Mouse (Mus musculus): ENCODE measurements around the gene Tmc4. TPM values are rescaled to one million over a fixed set of nuclear protein-coding genes. Genes with fewer than 3 reads are reported as not detected.

Gene Tmc4
- polyA plus RNA-seq, 1 experiment from 2014 or later = 73.4 TPM

DNA sequence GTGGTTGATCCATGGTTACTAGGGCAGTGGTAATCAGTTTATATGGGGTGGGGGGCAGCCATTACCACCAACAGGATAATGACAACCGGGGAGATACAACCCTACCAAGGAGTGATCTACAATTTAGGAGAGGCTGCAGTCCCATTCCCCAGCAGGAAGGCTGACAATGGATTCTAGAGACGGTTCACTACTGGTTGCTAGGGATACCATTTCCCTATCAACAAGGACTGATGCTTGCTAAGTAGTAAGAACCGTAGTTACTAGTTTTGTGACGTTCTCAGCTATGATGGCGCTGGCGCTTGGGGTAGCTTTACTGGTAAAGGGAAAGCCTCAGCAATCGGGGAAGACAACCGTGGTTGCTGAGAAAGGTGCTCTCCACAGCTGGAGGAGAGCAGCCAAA, 7.3 kb upstream of the Tmc4 start:
- Histone ChIP-seq H3K4me1 (replicated peaks) (no peaks in the 10 kb centered on the region), H3K27ac (no peak overlapping the region), H3K36me3 (peaks cover 14% of the 10 kb centered on the region; the same call in 1 of the 2 replicates), H3K27me3 (replicated peaks) (no peaks in the 10 kb centered on the region), H3K4me2 (replicated peaks) (no peak overlapping the region), H3K9ac (no peak overlapping the region), H3K9me3 (no peaks in the 10 kb centered on the region), H3K4me3 (replicated peaks) (no peak overlapping the region)
- 89% methylated on average over 8 of the region's 8 CpGs for WGBS
- no peak for ATAC-seq

DNA sequence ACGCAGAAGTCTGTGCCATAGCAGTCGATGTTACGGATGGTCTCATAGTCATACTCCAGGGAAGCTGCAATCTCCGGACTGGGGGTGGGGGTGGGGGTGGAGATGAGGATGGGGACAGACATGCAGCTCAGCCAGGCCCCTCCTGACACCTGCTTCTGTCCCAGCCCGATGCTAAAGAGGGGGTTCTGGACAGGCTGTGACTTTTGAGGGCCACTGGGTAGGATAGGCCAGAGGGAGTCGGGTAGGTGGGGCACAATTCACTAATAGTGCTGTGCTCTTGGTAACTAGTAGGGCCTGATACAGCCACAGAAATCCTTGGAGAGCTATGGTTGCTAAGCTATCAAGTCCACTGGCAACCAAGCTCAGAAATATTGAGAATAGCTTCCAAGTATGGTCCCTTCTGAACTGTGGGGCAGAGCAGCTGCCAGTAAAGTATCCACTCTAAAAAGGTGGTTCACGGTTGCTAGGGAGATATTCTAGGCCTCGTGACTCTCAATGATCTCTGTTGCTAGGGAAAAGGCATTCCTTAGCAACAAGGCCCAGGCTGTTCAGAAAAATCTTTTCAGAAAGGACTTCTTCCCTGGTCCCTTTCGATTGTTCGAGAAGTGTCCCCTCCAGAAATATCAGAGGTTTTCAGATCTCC, 6.7 kb upstream of the Tmc4 start:
- Histone ChIP-seq H3K4me1 (replicated peaks) (no peaks in the 10 kb centered on the region), H3K4me3 (replicated peaks) (no peak overlapping the region), H3K4me2 (replicated peaks) (no peak overlapping the region), H3K27me3 (replicated peaks) (no peaks in the 10 kb centered on the region), H3K36me3 (peaks cover 14% of the 10 kb centered on the region; the same call in 1 of the 2 replicates), H3K27ac (no peak overlapping the region), H3K9me3 (no peaks in the 10 kb centered on the region), H3K9ac (no peak overlapping the region)
- ATAC-seq = no peak
- WGBS = 84% methylated on average over 10 of the region's 10 CpGs

DNA sequence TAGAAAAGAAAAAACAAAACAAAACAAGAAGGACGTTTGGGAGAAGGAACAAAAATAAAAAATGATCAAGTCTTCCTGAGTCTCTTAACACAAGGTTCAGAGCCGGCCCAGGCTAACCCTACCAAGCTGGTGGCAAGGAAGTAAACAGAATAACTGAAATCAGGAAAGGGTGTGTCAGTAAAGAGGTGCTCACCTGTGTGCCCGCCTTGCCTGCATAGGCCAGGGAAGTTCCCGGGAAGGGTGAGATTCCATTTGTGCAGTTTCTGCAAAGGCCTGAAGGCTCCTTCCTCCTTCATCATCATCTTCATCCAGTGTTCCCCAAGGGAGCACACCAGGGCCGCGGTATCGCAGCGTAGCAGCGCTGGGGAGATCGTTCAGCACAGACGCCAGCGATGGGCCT, 982 bp downstream of the Tmc4 start:
- peak; percentile 60 for ATAC-seq
- Histone ChIP-seq H3K4me2 (replicated peaks) (peak overlapping the region; percentile 55), H3K4me3 (replicated peaks) (peak overlapping the region; percentile 39), H3K9ac (peak overlapping the region; percentile 49), H3K4me1 (replicated peaks) (no peaks in the 10 kb centered on the region), H3K27me3 (replicated peaks) (no peaks in the 10 kb centered on the region), H3K9me3 (no peaks in the 10 kb centered on the region), H3K36me3 (0 out of 2 replicates have a peak, but pooled peaks cover 2% of the 10 kb centered on the region), H3K27ac (peak overlapping the region; percentile 62)
- 67% methylated on average over 12 of the region's 12 CpGs for WGBS

DNA sequence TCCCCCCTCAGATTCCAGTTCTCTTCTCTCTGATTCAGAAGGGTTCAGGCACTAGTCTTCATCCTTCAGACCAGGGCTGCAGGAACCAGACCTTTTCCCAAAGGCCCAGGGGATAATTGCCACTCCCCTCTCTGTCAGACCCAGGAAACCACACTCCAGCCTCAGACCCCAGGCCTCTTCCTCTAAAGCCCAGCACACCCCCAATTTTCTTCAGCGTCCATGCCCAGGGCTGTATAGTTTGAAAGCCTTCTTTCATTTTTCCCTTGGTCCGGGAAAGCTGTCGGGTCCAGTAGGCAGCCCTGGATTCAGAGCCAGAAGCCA, 2.2 kb downstream of the Tmc4 start:
- Histone ChIP-seq H3K27me3 (replicated peaks) (no peaks in the 10 kb centered on the region), H3K9ac (no peak overlapping the region), H3K9me3 (no peaks in the 10 kb centered on the region), H3K27ac (no peak overlapping the region), H3K4me2 (replicated peaks) (no peak overlapping the region), H3K4me3 (replicated peaks) (no peak overlapping the region), H3K4me1 (replicated peaks) (no peaks in the 10 kb centered on the region), H3K36me3 (peaks cover 8% of the 10 kb centered on the region)
- ATAC-seq = no peak
- WGBS = 79% methylated on average over 3 of the region's 3 CpGs

DNA sequence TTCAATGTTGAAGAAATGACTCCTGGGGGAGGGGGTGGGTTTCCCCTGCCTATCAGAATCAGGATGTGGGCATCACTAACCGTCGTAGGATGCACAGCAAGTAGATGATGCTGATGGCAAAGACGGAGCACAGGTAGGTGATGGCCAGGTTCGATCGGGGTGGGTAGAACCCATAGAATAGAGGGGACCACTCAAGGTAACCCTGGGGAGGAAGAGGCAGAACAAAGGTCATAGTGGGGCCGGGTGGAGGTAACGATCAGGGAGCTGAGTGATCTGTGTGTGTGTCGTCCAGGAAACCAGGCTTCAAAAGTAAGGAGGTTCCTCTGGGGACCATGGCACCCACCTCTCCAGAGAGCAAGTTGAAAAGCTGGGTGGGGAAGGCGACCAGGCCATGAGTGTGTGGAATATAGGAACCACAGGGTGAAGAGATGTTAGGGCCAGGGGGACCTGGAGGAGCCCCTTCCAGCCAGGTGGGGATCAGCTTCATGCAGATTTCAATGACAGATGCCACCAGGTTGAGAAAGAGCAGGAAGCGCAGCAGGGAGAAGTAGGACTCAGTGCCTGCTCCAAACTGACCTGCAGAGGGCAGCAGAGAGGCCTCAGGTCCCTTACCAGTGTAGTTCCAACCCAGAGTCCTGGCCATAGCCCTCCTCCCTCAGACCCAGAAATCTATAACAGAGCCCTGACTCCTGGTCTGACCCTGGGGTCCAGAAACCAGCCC, 2.7 kb downstream of the Tmc4 start:
- H3K4me2 ChIP-seq (replicated peaks) = no peak overlapping the region
- ATAC-seq = peak; percentile 65
- no peak overlapping the region for H3K27ac ChIP-seq
- H3K4me3 ChIP-seq (replicated peaks) = no peak overlapping the region
- no peaks in the 10 kb centered on the region for H3K9me3 ChIP-seq
- 69% methylated on average over 10 of the region's 10 CpGs for WGBS
- H3K36me3 ChIP-seq = peaks cover 8% of the 10 kb centered on the region
- no peaks in the 10 kb centered on the region for H3K27me3 ChIP-seq (replicated peaks)
- no peak overlapping the region for H3K9ac ChIP-seq
- no peaks in the 10 kb centered on the region for H3K4me1 ChIP-seq (replicated peaks)

DNA sequence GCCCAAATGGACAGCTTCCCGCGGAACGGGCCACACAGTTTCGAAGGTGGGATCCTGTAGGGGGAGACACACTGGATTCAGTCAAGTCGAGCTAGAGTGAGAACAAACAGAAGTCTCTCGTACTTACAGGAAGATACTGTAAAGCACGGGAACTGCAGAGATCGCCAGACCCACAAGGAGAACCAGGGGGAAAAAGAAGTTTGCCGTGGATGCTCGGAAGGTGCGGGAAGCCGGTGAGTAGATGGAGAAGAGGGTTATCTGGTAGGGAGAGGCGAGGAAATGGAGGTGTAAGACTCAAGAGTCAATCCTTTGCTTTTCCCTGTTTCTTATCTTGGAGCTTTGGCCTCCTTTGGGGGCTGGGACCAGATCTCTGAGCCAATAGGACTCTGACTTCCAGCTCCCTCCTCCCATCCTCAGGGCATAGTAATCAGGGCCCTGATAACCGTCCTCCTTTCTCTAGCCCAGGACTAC, 10.4 kb downstream of the Tmc4 start:
- Histone ChIP-seq H3K9me3 (no peaks in the 10 kb centered on the region), H3K27me3 (replicated peaks) (no peaks in the 10 kb centered on the region), H3K9ac (peak overlapping the region; percentile 16; the same call in 1 of the 2 replicates), H3K4me1 (replicated peaks) (peaks cover 19% of the 10 kb centered on the region), H3K4me3 (replicated peaks) (peak overlapping the region; percentile 17), H3K27ac (peak overlapping the region; percentile 51), H3K4me2 (replicated peaks) (peak overlapping the region; percentile 49), H3K36me3 (peaks cover 21% of the 10 kb centered on the region)
- peak; percentile 44 for ATAC-seq
- WGBS = 19% methylated on average over 14 of the region's 14 CpGs

DNA sequence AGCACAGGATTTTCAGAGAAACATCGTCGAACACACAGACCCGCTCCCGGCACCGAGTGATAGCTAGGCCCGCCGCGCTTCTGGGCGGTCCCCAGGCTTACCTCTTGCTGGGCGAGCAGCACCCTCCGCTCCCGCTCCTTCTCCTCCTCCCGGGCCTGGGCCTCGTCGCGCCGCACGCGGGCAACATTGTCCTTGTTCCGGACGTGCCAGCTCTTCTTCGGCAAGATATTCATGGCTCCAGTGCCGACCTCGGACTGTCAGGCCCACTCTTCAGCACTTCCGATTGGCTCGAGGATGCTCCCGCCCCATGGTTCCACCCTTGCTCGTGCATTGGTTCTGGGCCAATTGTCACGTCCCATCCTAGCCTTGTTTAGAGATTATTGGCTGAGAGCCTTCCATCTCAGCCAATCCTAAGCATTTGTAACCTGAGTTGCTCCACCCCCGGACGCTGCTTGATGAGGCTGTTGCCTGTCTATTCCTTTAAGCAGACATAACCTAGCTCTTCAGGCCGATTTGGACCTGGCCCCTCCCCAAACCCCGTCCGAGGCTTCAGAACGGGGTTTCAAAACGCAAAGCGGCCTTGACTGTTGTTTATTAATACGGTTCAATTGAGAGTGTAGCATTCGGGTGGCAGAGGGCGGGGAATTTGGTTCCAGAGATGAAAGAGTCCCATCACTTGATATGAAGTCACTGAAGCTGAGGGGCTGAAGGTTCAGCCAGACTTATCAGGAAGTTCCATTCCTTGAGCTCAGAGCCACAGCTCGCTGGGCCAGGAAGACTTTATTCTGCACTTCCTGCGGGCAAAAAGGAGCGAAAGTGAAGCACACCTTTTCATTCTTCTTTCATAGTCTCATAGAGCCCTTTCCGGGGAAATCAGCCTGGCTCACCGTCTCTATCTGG, 11.9 kb downstream of the Tmc4 start, which contains the start of gene Leng1:
Leng1 (minus strand) TSS at position 626 of the 900 bp plus-strand sequence.
- peak; percentile 98 for ATAC-seq
- H3K9me3 ChIP-seq = no peaks in the 10 kb centered on the region
- peaks cover 27% of the 10 kb centered on the region for H3K36me3 ChIP-seq
- peak within 1 kb of the TSS; percentile 83 for H3K9ac ChIP-seq
- H3K27ac ChIP-seq = peak within 1 kb of the TSS; percentile 92
- peak within 1 kb of the TSS; percentile 79 for H3K4me2 ChIP-seq (replicated peaks)
- WGBS = 2% methylated on average over 45 of the region's 45 CpGs
- H3K4me1 ChIP-seq (replicated peaks) = peaks cover 19% of the 10 kb centered on the region
- H3K4me3 ChIP-seq (replicated peaks) = peak within 1 kb of the TSS; percentile 76
- no peaks in the 10 kb centered on the region for H3K27me3 ChIP-seq (replicated peaks)

DNA sequence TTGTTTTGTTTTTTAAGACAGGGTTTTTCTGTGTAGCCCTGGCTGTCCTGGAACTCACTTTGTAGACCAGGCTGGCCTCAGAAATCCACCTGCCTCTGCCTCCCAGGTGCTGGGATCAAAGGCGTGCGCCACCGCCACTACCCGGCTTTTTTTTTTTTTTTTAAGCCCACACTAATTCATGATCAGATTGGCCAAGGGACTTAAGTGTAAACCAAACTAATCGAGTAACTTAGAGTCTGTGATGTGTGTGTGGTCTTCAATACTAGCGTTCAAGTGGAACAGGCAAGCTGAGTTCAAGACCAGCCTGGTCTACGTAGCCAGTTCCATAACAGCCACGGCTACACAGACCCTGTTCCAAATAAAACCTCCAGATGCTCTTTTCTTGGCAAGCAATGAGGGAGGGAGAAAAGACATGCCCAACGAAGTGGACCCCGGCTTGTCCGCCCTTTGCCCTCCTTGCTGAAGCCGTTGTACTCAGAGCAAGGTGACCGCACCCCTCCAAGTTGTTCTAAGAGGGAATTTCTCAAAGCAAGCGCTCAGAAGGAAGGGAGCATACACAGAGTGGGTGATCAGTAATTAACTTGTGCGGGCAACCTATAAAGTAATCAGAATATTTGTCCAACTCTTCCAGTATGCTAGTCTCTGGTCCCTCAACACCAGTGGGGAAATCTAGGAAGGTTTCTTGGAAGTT, 12.7 kb downstream of the Tmc4 start:
- Histone ChIP-seq H3K4me3 (replicated peaks) (peak overlapping the region; percentile 76), H3K4me2 (replicated peaks) (peak overlapping the region; percentile 79), H3K36me3 (peaks cover 35% of the 10 kb centered on the region), H3K27ac (peak overlapping the region; percentile 92), H3K9ac (peak overlapping the region; percentile 83), H3K4me1 (replicated peaks) (peaks cover 19% of the 10 kb centered on the region), H3K9me3 (no peaks in the 10 kb centered on the region), H3K27me3 (replicated peaks) (no peaks in the 10 kb centered on the region)
- WGBS = 27% methylated on average over 15 of the region's 15 CpGs
- peak; percentile 65 for ATAC-seq

DNA sequence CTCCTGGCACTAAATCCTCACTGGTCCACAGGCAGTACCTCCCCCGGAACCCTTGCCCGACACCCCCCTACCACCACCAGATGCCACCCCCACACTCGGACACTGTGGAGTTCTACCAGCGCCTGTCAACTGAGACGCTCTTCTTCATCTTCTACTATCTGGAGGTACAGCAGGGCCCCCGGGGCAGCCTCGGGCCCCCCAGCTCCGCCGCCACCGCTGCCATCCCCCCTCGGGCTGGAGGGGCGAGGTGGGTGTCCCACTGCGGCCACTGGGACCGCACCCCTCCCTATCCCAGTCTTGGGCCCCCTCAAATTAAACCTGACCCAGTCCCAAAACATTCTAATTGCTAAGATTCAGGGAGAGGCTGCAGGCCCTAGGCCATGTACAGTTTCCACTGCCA, 18.8 kb downstream of the Tmc4 start:
- WGBS = 92% methylated on average over 14 of the region's 14 CpGs
- Histone ChIP-seq H3K4me3 (replicated peaks) (no peak overlapping the region), H3K36me3 (peaks cover 75% of the 10 kb centered on the region), H3K9ac (no peak overlapping the region), H3K27ac (no peak overlapping the region), H3K9me3 (no peaks in the 10 kb centered on the region), H3K27me3 (replicated peaks) (no peaks in the 10 kb centered on the region), H3K4me2 (replicated peaks) (no peak overlapping the region), H3K4me1 (replicated peaks) (peaks cover 1% of the 10 kb centered on the region; the same call in 1 of the 2 replicates)
- ATAC-seq = 0 out of 2 replicates have a peak, but pooled peaks have one; percentile 3

DNA sequence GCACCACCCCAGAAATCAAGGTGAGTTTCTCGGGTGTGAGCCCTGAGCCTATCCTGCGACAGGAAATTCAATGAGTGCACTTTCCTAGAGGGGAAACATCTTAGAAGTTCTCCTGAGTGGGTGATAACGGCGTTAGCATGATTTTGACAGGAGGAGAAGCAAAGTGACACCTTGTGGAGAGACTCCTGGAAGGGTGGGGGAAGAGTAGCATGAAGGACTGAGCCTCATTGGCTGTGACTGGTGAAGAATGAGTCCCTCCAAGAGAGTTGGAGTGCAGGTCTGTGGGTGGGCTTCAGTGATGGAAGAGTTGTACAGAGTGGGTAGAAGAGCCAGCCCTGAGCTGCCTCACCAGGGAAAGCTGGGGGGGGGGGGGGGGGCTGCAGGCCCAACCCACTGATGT, 20.4 kb downstream of the Tmc4 start:
- peaks cover 73% of the 10 kb centered on the region for H3K36me3 ChIP-seq
- no peaks in the 10 kb centered on the region for H3K27me3 ChIP-seq (replicated peaks)
- H3K4me3 ChIP-seq (replicated peaks) = no peak overlapping the region
- H3K9me3 ChIP-seq = no peaks in the 10 kb centered on the region
- ATAC-seq = no peak
- no peaks in the 10 kb centered on the region for H3K4me1 ChIP-seq (replicated peaks)
- H3K27ac ChIP-seq = no peak overlapping the region
- 90% methylated on average over 4 of the region's 4 CpGs for WGBS
- H3K9ac ChIP-seq = no peak overlapping the region
- no peak overlapping the region for H3K4me2 ChIP-seq (replicated peaks)

DNA sequence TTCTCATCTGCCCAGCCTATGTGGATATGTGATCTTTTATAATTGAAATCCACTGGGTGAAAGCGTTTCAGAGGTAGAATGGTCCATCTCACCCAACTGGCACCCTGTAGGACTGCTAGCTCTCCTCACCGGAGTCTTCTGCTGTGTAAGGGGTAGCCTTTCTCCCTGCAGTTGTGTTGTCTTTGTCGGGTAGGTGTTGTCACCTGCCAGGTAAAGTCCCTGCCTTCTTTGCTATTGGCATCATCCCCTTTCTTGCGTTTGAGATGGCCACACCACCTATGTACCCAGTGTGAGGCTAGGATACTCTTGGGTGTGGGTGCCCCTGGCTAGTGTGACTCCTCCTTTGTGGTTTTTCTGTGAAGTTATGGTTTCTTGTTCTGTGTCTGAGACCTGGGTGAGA, 30.7 kb downstream of the Tmc4 start:
- H3K4me1 ChIP-seq (replicated peaks) = peaks cover 27% of the 10 kb centered on the region
- H3K4me3 ChIP-seq (replicated peaks) = peak overlapping the region; percentile 97
- 58% methylated on average over 4 of the region's 4 CpGs for WGBS
- H3K9me3 ChIP-seq = no peaks in the 10 kb centered on the region
- peak overlapping the region; percentile 99 for H3K9ac ChIP-seq
- no peaks in the 10 kb centered on the region for H3K27me3 ChIP-seq (replicated peaks)
- H3K27ac ChIP-seq = no peak overlapping the region
- ATAC-seq = no peak
- peaks cover 14% of the 10 kb centered on the region for H3K36me3 ChIP-seq
- H3K4me2 ChIP-seq (replicated peaks) = peak overlapping the region; percentile 81
